ENCODE assay signal across 23 mouse cellular contexts in the genomic region with DNA sequence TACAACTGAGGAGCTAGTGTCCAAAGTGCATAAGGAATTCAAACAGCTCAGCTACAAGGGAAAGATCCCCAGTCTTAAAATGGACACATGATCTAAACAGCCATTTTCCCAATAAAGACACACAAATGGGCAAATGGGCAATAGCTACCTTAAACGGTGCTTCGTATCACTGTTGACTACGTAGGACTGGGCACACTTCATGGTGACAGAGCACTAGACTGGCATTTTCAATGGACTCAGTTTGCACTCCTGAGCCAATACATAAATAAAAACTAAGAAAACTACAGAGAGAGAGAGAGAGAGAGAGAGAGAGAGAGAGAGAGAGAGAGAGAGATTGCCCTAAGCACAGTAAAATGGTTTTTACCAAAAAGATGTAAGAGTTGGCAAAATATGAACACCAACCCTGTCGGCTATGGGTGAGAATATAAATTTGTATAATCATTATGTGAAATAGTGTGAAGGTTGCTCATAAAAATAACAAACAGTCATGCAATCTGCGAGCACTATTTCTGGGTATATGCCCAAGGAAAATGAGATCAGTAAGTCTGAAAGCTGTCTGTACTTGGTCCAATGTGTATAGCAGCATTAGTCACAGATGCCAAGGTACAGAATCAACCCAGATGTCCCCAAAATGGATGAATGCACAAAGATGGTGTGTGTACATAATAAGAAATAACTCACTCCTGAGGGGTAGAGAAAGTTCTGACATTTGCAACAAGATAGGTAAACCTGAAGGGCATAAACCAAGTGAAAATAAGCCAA.
DNase-seq lines count a peak whose midpoint lies in the region; ATAC-seq and TF ChIP-seq lines count a peak whose summit lies in the region.
"Had no signal": no experiment of that assay in that cellular context is flagged by ENCODE, and none has a peak within 500 bp of the region (broad histone marks: within the 10 kb centered on the region; RNA-seq: fewer than 3 reads in every experiment).

No protein-coding gene starts in this region.

- no peak for DNase-seq in forebrain, embryonic 11.5 days (ENCODE audit: low spot score)
- peak; percentile 8 for DNase-seq in midbrain, postnatal 0 days (ENCODE audit: low spot score)
- DNase-seq in brain, embryonic 14.5 days (ENCODE audit: low read depth), result peak; percentile 80
- DNase-seq in gastrocnemius, postnatal 10 days, result no peak
- DNase-seq: adrenal gland, adult 8-10 months; adrenal gland, postnatal 36 days; cerebellum, adult 2 months; cerebellum, postnatal 14 days; embryo, embryonic 11 days; gastrocnemius, postnatal 14 days; heart, adult 2 months; heart, postnatal 14 days; kidney, adult 2 months had no signal

- no peak for TF ChIP-seq POLR2A in brain, embryonic 14.5 days (IDR thresholded peaks at IDR 0.05; ENCODE audit: borderline replicate concordance, extremely low read depth, insufficient read depth, insufficient read length, poor library complexity, severe bottlenecking)

- no peaks in the 10 kb centered on the region for H3K9me3 ChIP-seq in forebrain, embryonic 13.5 days (replicated peaks)
- H3K9me3 ChIP-seq in forebrain, embryonic 11.5 days (ENCODE audit: control insufficient read depth, low read length), result no peaks in the 10 kb centered on the region
- H3K9me3 ChIP-seq in midbrain, postnatal 0 days (ENCODE audit: low read length), result no peaks in the 10 kb centered on the region
- H3K9me3 ChIP-seq in midbrain, embryonic 13.5 days, result no peaks in the 10 kb centered on the region
- H3K9me3 ChIP-seq in forebrain, embryonic 16.5 days (ENCODE audit: control insufficient read depth, low read length), result no peaks in the 10 kb centered on the region
- H3K9me3 ChIP-seq in midbrain, embryonic 15.5 days, result no peaks in the 10 kb centered on the region
- H3K9me3 ChIP-seq: embryonic facial prominence, embryonic 15.5 days; heart, embryonic 15.5 days; hindbrain, embryonic 13.5 days; intestine, embryonic 15.5 days had no signal

- no peak overlapping the region for H3K4me2 ChIP-seq in forebrain, embryonic 13.5 days
- H3K4me2 ChIP-seq in forebrain, embryonic 11.5 days (ENCODE audit: low read depth, low read length, severe bottlenecking), result no peak overlapping the region
- no peak overlapping the region for H3K4me2 ChIP-seq in midbrain, postnatal 0 days (ENCODE audit: low read depth, low read length, poor library complexity, severe bottlenecking)
- no peak overlapping the region for H3K4me2 ChIP-seq in midbrain, embryonic 13.5 days (replicated peaks)
- no peak overlapping the region for H3K4me2 ChIP-seq in forebrain, embryonic 16.5 days (ENCODE audit: low read length)
- no peak overlapping the region for H3K4me2 ChIP-seq in midbrain, embryonic 15.5 days
- H3K4me2 ChIP-seq: embryonic facial prominence, embryonic 15.5 days; heart, embryonic 11.5 days; heart, embryonic 15.5 days; hindbrain, embryonic 13.5 days; intestine, embryonic 15.5 days had no signal

- H3K4me3 ChIP-seq in forebrain, embryonic 13.5 days, result no peak overlapping the region
- H3K4me3 ChIP-seq in forebrain, embryonic 11.5 days (ENCODE audit: low read depth, low read length), result no peak overlapping the region
- H3K4me3 ChIP-seq in midbrain, postnatal 0 days (ENCODE audit: low read depth, low read length), result no peak overlapping the region
- H3K4me3 ChIP-seq in midbrain, embryonic 13.5 days (replicated peaks), result no peak overlapping the region
- no peak overlapping the region for H3K4me3 ChIP-seq in forebrain, embryonic 16.5 days (replicated peaks; ENCODE audit: low read length)
- no peak overlapping the region for H3K4me3 ChIP-seq in midbrain, embryonic 15.5 days
- H3K4me3 ChIP-seq: embryonic facial prominence, embryonic 15.5 days; heart, adult 2 months; heart, embryonic 15.5 days; hindbrain, embryonic 13.5 days; intestine, embryonic 15.5 days had no signal

- H3K4me1 ChIP-seq in forebrain, embryonic 13.5 days, result no peaks in the 10 kb centered on the region
- no peaks in the 10 kb centered on the region for H3K4me1 ChIP-seq in forebrain, embryonic 11.5 days (replicated peaks; ENCODE audit: control insufficient read depth, insufficient read depth, low read length)
- H3K4me1 ChIP-seq in midbrain, postnatal 0 days (ENCODE audit: insufficient read depth, low read length), result no peaks in the 10 kb centered on the region
- H3K4me1 ChIP-seq in midbrain, embryonic 13.5 days (replicated peaks), result no peaks in the 10 kb centered on the region
- no peaks in the 10 kb centered on the region for H3K4me1 ChIP-seq in forebrain, embryonic 16.5 days (replicated peaks; ENCODE audit: control insufficient read depth, insufficient read depth, low read length)
- H3K4me1 ChIP-seq in midbrain, embryonic 15.5 days, result no peaks in the 10 kb centered on the region
- H3K4me1 ChIP-seq: embryonic facial prominence, embryonic 15.5 days; heart, embryonic 15.5 days; hindbrain, embryonic 13.5 days; intestine, embryonic 15.5 days had no signal

- 89% methylated on average over 5 of the region's 5 CpGs for WGBS in forebrain, embryonic 13.5 days
- 96% methylated on average over 5 of the region's 5 CpGs for WGBS in forebrain, embryonic 11.5 days
- WGBS in midbrain, postnatal 0 days, result 91% methylated on average over 5 of the region's 5 CpGs
- WGBS in midbrain, embryonic 13.5 days, result 92% methylated on average over 5 of the region's 5 CpGs
- WGBS in forebrain, embryonic 16.5 days, result 68% methylated on average over 5 of the region's 5 CpGs
- 94% methylated on average over 5 of the region's 5 CpGs for WGBS in midbrain, embryonic 15.5 days

- no peak overlapping the region for H3K27ac ChIP-seq in forebrain, embryonic 13.5 days
- no peak overlapping the region for H3K27ac ChIP-seq in forebrain, embryonic 11.5 days (ENCODE audit: low read depth, low read length)
- no peak overlapping the region for H3K27ac ChIP-seq in midbrain, postnatal 0 days (ENCODE audit: low read depth, low read length)
- no peak overlapping the region for H3K27ac ChIP-seq in midbrain, embryonic 13.5 days
- H3K27ac ChIP-seq in forebrain, embryonic 16.5 days (ENCODE audit: low read length), result no peak overlapping the region
- H3K27ac ChIP-seq in midbrain, embryonic 15.5 days, result no peak overlapping the region
- H3K27ac ChIP-seq: embryonic facial prominence, embryonic 15.5 days; heart, adult 2 months; heart, embryonic 15.5 days; hindbrain, embryonic 13.5 days; intestine, embryonic 15.5 days had no signal

- no peak for TF ChIP-seq CTCF in midbrain, postnatal 0 days (IDR thresholded peaks at IDR 0.05)
- no peak for TF ChIP-seq CTCF in brain, embryonic 14.5 days (IDR thresholded peaks at IDR 0.05; ENCODE audit: borderline replicate concordance, extremely low read depth, insufficient read depth, insufficient read length)

- H3K36me3 ChIP-seq in forebrain, embryonic 13.5 days (ENCODE audit: poor library complexity, severe bottlenecking), result no peaks in the 10 kb centered on the region
- no peaks in the 10 kb centered on the region for H3K36me3 ChIP-seq in forebrain, embryonic 11.5 days (ENCODE audit: control insufficient read depth, insufficient read depth, low read length)
- no peaks in the 10 kb centered on the region for H3K36me3 ChIP-seq in midbrain, postnatal 0 days (ENCODE audit: insufficient read depth, low read length)
- H3K36me3 ChIP-seq in midbrain, embryonic 13.5 days, result no peaks in the 10 kb centered on the region
- no peaks in the 10 kb centered on the region for H3K36me3 ChIP-seq in forebrain, embryonic 16.5 days (ENCODE audit: control insufficient read depth, insufficient read depth)
- H3K36me3 ChIP-seq in midbrain, embryonic 15.5 days (replicated peaks), result no peaks in the 10 kb centered on the region
- H3K36me3 ChIP-seq: embryonic facial prominence, embryonic 15.5 days; heart, embryonic 15.5 days; hindbrain, embryonic 13.5 days; intestine, embryonic 15.5 days had no signal

- ATAC-seq in forebrain, embryonic 13.5 days, result peak; percentile 75; the same call in 1 of the 2 replicates
- ATAC-seq in forebrain, embryonic 11.5 days (replicated peaks; ENCODE audit: low FRiP score), result no peak
- no peak for ATAC-seq in midbrain, postnatal 0 days (ENCODE audit: low FRiP score)
- no peak for ATAC-seq in midbrain, embryonic 13.5 days
- peak; percentile 95 for ATAC-seq in forebrain, embryonic 16.5 days
- no peak for ATAC-seq in midbrain, embryonic 15.5 days (replicated peaks)
- ATAC-seq: intestine, embryonic 15.5 days had no signal

- H3K9ac ChIP-seq in forebrain, embryonic 13.5 days, result no peak overlapping the region
- H3K9ac ChIP-seq in forebrain, embryonic 11.5 days (ENCODE audit: low read length), result no peak overlapping the region
- H3K9ac ChIP-seq in midbrain, postnatal 0 days (replicated peaks; ENCODE audit: low read length, poor library complexity, severe bottlenecking), result no peak overlapping the region
- no peak overlapping the region for H3K9ac ChIP-seq in midbrain, embryonic 13.5 days (replicated peaks)
- no peak overlapping the region for H3K9ac ChIP-seq in forebrain, embryonic 16.5 days (replicated peaks; ENCODE audit: low read depth, low read length)
- H3K9ac ChIP-seq in midbrain, embryonic 15.5 days, result no peak overlapping the region
- H3K9ac ChIP-seq: embryonic facial prominence, embryonic 15.5 days; heart, embryonic 15.5 days; hindbrain, embryonic 13.5 days; intestine, embryonic 15.5 days had no signal

- H3K27me3 ChIP-seq in forebrain, embryonic 13.5 days, result no peaks in the 10 kb centered on the region
- H3K27me3 ChIP-seq in forebrain, embryonic 11.5 days (ENCODE audit: control insufficient read depth, insufficient read depth, low read length), result no peaks in the 10 kb centered on the region
- H3K27me3 ChIP-seq in midbrain, postnatal 0 days (ENCODE audit: insufficient read depth, low read length), result no peaks in the 10 kb centered on the region
- no peaks in the 10 kb centered on the region for H3K27me3 ChIP-seq in midbrain, embryonic 13.5 days
- H3K27me3 ChIP-seq in forebrain, embryonic 16.5 days (replicated peaks; ENCODE audit: control insufficient read depth, insufficient read depth, low read length), result no peaks in the 10 kb centered on the region
- no peaks in the 10 kb centered on the region for H3K27me3 ChIP-seq in midbrain, embryonic 15.5 days (replicated peaks)
- H3K27me3 ChIP-seq: CH12.LX; embryonic facial prominence, embryonic 15.5 days; heart, embryonic 15.5 days; hindbrain, embryonic 13.5 days; intestine, embryonic 15.5 days had no signal

Comparison
In these comparisons a context has a peak if more than half of its experiments do, and no peak if none do; other contexts are left out.
1. ATAC-seq: peak in forebrain, embryonic 13.5 days (single experiment) and forebrain, embryonic 16.5 days (single experiment); none in forebrain, embryonic 11.5 days (single experiment), midbrain, postnatal 0 days (single experiment), midbrain, embryonic 13.5 days (single experiment) and midbrain, embryonic 15.5 days (single experiment).
2. DNase-seq: peak in midbrain, postnatal 0 days (single experiment) and brain, embryonic 14.5 days (single experiment); none in forebrain, embryonic 11.5 days (single experiment) and gastrocnemius, postnatal 10 days (single experiment).